Mouse (Mus musculus) liver, embryonic 15.5 days (tissue): Measurements from ENCODE around the gene Stra8. TPM values are rescaled to one million over a fixed set of nuclear protein-coding genes. Genes with fewer than 3 reads are reported as not detected.

ENCODE experiments used
- ATAC-seq: fragments of 200-750 bp; cut with Nextera tagmentation; 2 replicates; pipeline ENCODE4 v1.8.0; 2017; ENCODE audit warnings: moderate number of reproducible peaks, mild to moderate bottlenecking, moderate library complexity; ENCODE audit not compliant: insufficient read depth
- H3K27ac ChIP-seq: fragments of 300-500 bp; sonication (generic); replicated peaks from 2 replicates; pipeline ENCODE4 v1.5.1; 2015; ENCODE audit warnings: mild to moderate bottlenecking, inconsistent platforms
- H3K27me3 ChIP-seq: fragments of 300-500 bp; sonication (generic); 2 replicates; pipeline ENCODE4 v1.6.1; 2015; ENCODE audit warnings: mild to moderate bottlenecking, inconsistent platforms
- H3K36me3 ChIP-seq: fragments of 300-500 bp; sonication (generic); replicated peaks from 2 replicates; pipeline ENCODE4 v1.6.1; 2015; ENCODE audit warnings: moderate library complexity, mild to moderate bottlenecking, inconsistent platforms
- H3K4me1 ChIP-seq: fragments of 300-500 bp; sonication (generic); replicated peaks from 2 replicates; pipeline ENCODE4 v1.6.1; 2015; ENCODE audit warnings: inconsistent platforms
- H3K4me2 ChIP-seq: fragments of 300-500 bp; sonication (generic); 2 replicates; pipeline ENCODE4 v1.6.1; 2015; ENCODE audit warnings: moderate library complexity, mild to moderate bottlenecking, inconsistent platforms
- H3K4me3 ChIP-seq: fragments of 300-500 bp; sonication (generic); replicated peaks from 2 replicates; pipeline ENCODE4 v1.5.1; 2015; ENCODE audit warnings: mild to moderate bottlenecking, inconsistent platforms
- H3K9ac ChIP-seq: fragments of 300-500 bp; sonication (generic); 2 replicates; pipeline ENCODE4 v1.6.1; 2015; ENCODE audit warnings: moderate library complexity, mild to moderate bottlenecking, inconsistent platforms
- H3K9me3 ChIP-seq: fragments of 300-500 bp; sonication (generic); replicated peaks from 2 replicates; pipeline ENCODE4 v1.6.1; 2016; ENCODE audit warnings: inconsistent platforms
- WGBS: fragments of 180-500 bp; shearing (Covaris S2); methylation state at CpG from one replicate; pipeline ENCODE4 v1.1.7; 2015; ENCODE audit warnings: mixed read lengths; ENCODE audit not compliant: insufficient replicate concordance; 5-methylcytosine and 5-hydroxymethylcytosine counted together
- polyA plus RNA-seq: library from polyadenylated mRNA; unstranded; fragments of >200 nt; fragmentation: Nextera tagmentation; extraction: Ambion mirVana; gene quantifications from 2 replicates; pipeline ENCODE4 v1.2.1, GENCODE M21; 2015

The Stra8 gene
- polyA plus RNA-seq, 1 experiment from 2014 or later = not detected

- no peaks in the 10 kb centered on the region for H3K27me3 ChIP-seq
- H3K36me3 ChIP-seq = peaks cover 61% of the 10 kb centered on the region
- WGBS = 65% methylated on average over 6 of the region's 6 CpGs
- no peaks in the 10 kb centered on the region for H3K9me3 ChIP-seq
- no peak overlapping the region for H3K9ac ChIP-seq
- no peak overlapping the region for H3K27ac ChIP-seq
- no peak for ATAC-seq
- no peak overlapping the region for H3K4me2 ChIP-seq
- H3K4me1 ChIP-seq = peaks cover 41% of the 10 kb centered on the region
- H3K4me3 ChIP-seq = no peak overlapping the region
These were observed 40.0 kb upstream of the Stra8 start for GRCm38 (mm10) chr6:34879911-34880475.

GRCm38 (mm10) chr6:34884724-34885123 is 35.2 kb upstream of the Stra8 start:
- no peak overlapping the region for H3K4me3 ChIP-seq
- H3K4me2 ChIP-seq = no peak overlapping the region
- H3K9me3 ChIP-seq = no peaks in the 10 kb centered on the region
- no peak overlapping the region for H3K27ac ChIP-seq
- no peak overlapping the region for H3K9ac ChIP-seq
- ATAC-seq = no peak
- 88% methylated on average over 7 of the region's 7 CpGs for WGBS
- 0 out of 2 replicates have a peak, but pooled peaks cover 3% of the 10 kb centered on the region for H3K4me1 ChIP-seq
- peaks cover 97% of the 10 kb centered on the region for H3K36me3 ChIP-seq
- H3K27me3 ChIP-seq = no peaks in the 10 kb centered on the region

GRCm38 (mm10) chr6:34887131-34887850 is 32.7 kb upstream of the Stra8 start:
- Histone ChIP-seq H3K4me3 (no peak overlapping the region), H3K36me3 (peaks cover 97% of the 10 kb centered on the region), H3K4me2 (no peak overlapping the region), H3K9me3 (no peaks in the 10 kb centered on the region), H3K9ac (no peak overlapping the region), H3K27ac (no peak overlapping the region), H3K27me3 (no peaks in the 10 kb centered on the region), H3K4me1 (no peaks in the 10 kb centered on the region)
- no peak for ATAC-seq
- WGBS = 83% methylated on average over 6 of the region's 6 CpGs

- Histone ChIP-seq H3K36me3 (peaks cover 95% of the 10 kb centered on the region), H3K9me3 (no peaks in the 10 kb centered on the region), H3K4me3 (no peak overlapping the region), H3K4me1 (no peaks in the 10 kb centered on the region), H3K27ac (no peak overlapping the region), H3K4me2 (no peak overlapping the region), H3K27me3 (no peaks in the 10 kb centered on the region), H3K9ac (no peak overlapping the region)
- 83% methylated on average over 4 of the region's 4 CpGs for WGBS
- no peak for ATAC-seq
These were observed 30.8 kb upstream of the Stra8 start for GRCm38 (mm10) chr6:34889185-34889584.

- peaks cover 11% of the 10 kb centered on the region for H3K4me1 ChIP-seq
- H3K9me3 ChIP-seq = no peaks in the 10 kb centered on the region
- H3K4me2 ChIP-seq = no peak overlapping the region
- H3K27me3 ChIP-seq = no peaks in the 10 kb centered on the region
- H3K27ac ChIP-seq = no peak overlapping the region
- 83% methylated on average over 7 of the region's 7 CpGs for WGBS
- no peak for ATAC-seq
- no peak overlapping the region for H3K9ac ChIP-seq
- peaks cover 94% of the 10 kb centered on the region for H3K36me3 ChIP-seq
- no peak overlapping the region for H3K4me3 ChIP-seq
These were observed 24.4 kb upstream of the Stra8 start for GRCm38 (mm10) chr6:34895569-34895968.

GRCm38 (mm10) chr6:34896168-34896780 is 23.7 kb upstream of the Stra8 start:
- H3K27me3 ChIP-seq = no peaks in the 10 kb centered on the region
- no peak overlapping the region for H3K9ac ChIP-seq
- H3K9me3 ChIP-seq = no peaks in the 10 kb centered on the region
- WGBS = 85% methylated on average over 16 of the region's 16 CpGs
- no peak overlapping the region for H3K27ac ChIP-seq
- H3K4me2 ChIP-seq = no peak overlapping the region
- H3K4me1 ChIP-seq = peaks cover 11% of the 10 kb centered on the region
- H3K4me3 ChIP-seq = no peak overlapping the region
- no peak for ATAC-seq
- peaks cover 94% of the 10 kb centered on the region for H3K36me3 ChIP-seq

GRCm38 (mm10) chr6:34899127-34899526 is 20.8 kb upstream of the Stra8 start:
- WGBS = 40% methylated on average over 2 of the region's 2 CpGs
- peaks cover 97% of the 10 kb centered on the region for H3K36me3 ChIP-seq
- no peak overlapping the region for H3K4me2 ChIP-seq
- ATAC-seq = peak; percentile 41
- H3K9me3 ChIP-seq = no peaks in the 10 kb centered on the region
- H3K9ac ChIP-seq = no peak overlapping the region
- no peak overlapping the region for H3K4me3 ChIP-seq
- H3K27me3 ChIP-seq = no peaks in the 10 kb centered on the region
- no peak overlapping the region for H3K27ac ChIP-seq
- peaks cover 34% of the 10 kb centered on the region for H3K4me1 ChIP-seq

- Histone ChIP-seq H3K4me1 (peaks cover 36% of the 10 kb centered on the region), H3K9me3 (no peaks in the 10 kb centered on the region), H3K27me3 (no peaks in the 10 kb centered on the region), H3K9ac (no peak overlapping the region), H3K36me3 (peaks cover 97% of the 10 kb centered on the region), H3K4me2 (no peak overlapping the region), H3K27ac (no peak overlapping the region), H3K4me3 (no peak overlapping the region)
- no peak for ATAC-seq
- WGBS = 82% methylated on average over 2 of the region's 2 CpGs
These were observed 19.0 kb upstream of the Stra8 start for GRCm38 (mm10) chr6:34900990-34901389.

- Histone ChIP-seq H3K4me2 (no peak overlapping the region), H3K27ac (no peak overlapping the region)
- WGBS = 56% methylated on average over 9 of the region's 9 CpGs
These were observed 18.0 kb upstream of the Stra8 start for GRCm38 (mm10) chr6:34901911-34902444.

GRCm38 (mm10) chr6:34902578-34902977 is 17.4 kb upstream of the Stra8 start:
- no peak overlapping the region for H3K4me3 ChIP-seq
- H3K9ac ChIP-seq = no peak overlapping the region
- no peak for ATAC-seq
- 84% methylated on average over 7 of the region's 7 CpGs for WGBS
- H3K9me3 ChIP-seq = no peaks in the 10 kb centered on the region
- H3K27ac ChIP-seq = no peak overlapping the region
- peaks cover 92% of the 10 kb centered on the region for H3K36me3 ChIP-seq
- no peak overlapping the region for H3K4me2 ChIP-seq
- H3K4me1 ChIP-seq = peaks cover 52% of the 10 kb centered on the region
- H3K27me3 ChIP-seq = no peaks in the 10 kb centered on the region

More at GRCm38 (mm10) chr6:34901911-34902444, 18.0 kb upstream of the Stra8 start:
- Histone ChIP-seq H3K36me3 (peaks cover 97% of the 10 kb centered on the region), H3K4me3 (no peak overlapping the region), H3K4me1 (peaks cover 46% of the 10 kb centered on the region), H3K9me3 (no peaks in the 10 kb centered on the region), H3K9ac (no peak overlapping the region), H3K27me3 (no peaks in the 10 kb centered on the region)
- no peak for ATAC-seq

GRCm38 (mm10) chr6:34903441-34903840 is 16.5 kb upstream of the Stra8 start:
- Histone ChIP-seq H3K4me1 (peaks cover 61% of the 10 kb centered on the region), H3K36me3 (peaks cover 90% of the 10 kb centered on the region), H3K9ac (no peak overlapping the region), H3K4me3 (no peak overlapping the region), H3K4me2 (no peak overlapping the region), H3K9me3 (no peaks in the 10 kb centered on the region), H3K27ac (no peak overlapping the region), H3K27me3 (no peaks in the 10 kb centered on the region)
- WGBS = 66% methylated on average over 5 of the region's 5 CpGs
- no peak for ATAC-seq
